15 mouse cellular contexts compared by ENCODE assay signal in genomic region chr15:77078786-77079185, GRCm38 (mm10). TPM values are rescaled to one million over a fixed set of nuclear protein-coding genes. Genes with fewer than 3 reads are reported as not detected.
"Had no signal": no experiment of that assay in that cellular context is flagged by ENCODE, and none has a peak within 500 bp of the region (broad histone marks: within the 10 kb centered on the region; RNA-seq: fewer than 3 reads in every experiment).

No protein-coding gene starts in this region.

- H3K27ac ChIP-seq: kidney, embryonic 15.5 days; midbrain, embryonic 12.5 days; stomach, postnatal 0 days had no signal

- H3K27me3 ChIP-seq: kidney, embryonic 15.5 days; limb, embryonic 15.5 days; midbrain, embryonic 12.5 days had no signal

- DNase-seq: kidney, adult 2 months; kidney, postnatal 14 days; layer of hippocampus, postnatal 36 days; lung, adult 18-20 months; thymus, adult 18-20 months; thymus, postnatal 25 days had no signal

- H3K9me3 ChIP-seq: kidney, embryonic 15.5 days; limb, embryonic 15.5 days; midbrain, embryonic 12.5 days had no signal

- H3K4me1 ChIP-seq: kidney, embryonic 15.5 days had no signal

- H3K4me2 ChIP-seq: kidney, embryonic 15.5 days; limb, embryonic 15.5 days; midbrain, embryonic 12.5 days had no signal

- H3K4me3 ChIP-seq: kidney, embryonic 15.5 days; limb, embryonic 15.5 days; midbrain, embryonic 12.5 days; myocyte had no signal

- H3K9ac ChIP-seq: kidney, embryonic 15.5 days; limb, embryonic 15.5 days; midbrain, embryonic 12.5 days had no signal

RNA-seq across cellular contexts. Expression of gene Mb, which starts 28.3 kb away (rescaled TPM):
- total RNA-seq: megakaryocyte-erythroid progenitor cell, adult 5-6 weeks; neutrophil, adult 5-6 weeks had no signal
- polyA plus RNA-seq: midbrain, embryonic 12.5 days had no signal

RNA-seq across cellular contexts. Expression of gene Apol6, which starts 34.3 kb away (rescaled TPM):
- total RNA-seq: layer of hippocampus, postnatal 36 days; megakaryocyte-erythroid progenitor cell, adult 5-6 weeks; neutrophil, adult 5-6 weeks had no signal
- polyA plus RNA-seq: limb, embryonic 11.5 days; midbrain, embryonic 12.5 days; neural tube, embryonic 11.5 days had no signal
